Mouse (Mus musculus) limb, embryonic 11.5 days (tissue): ENCODE data around the gene Depdc1b. TPM values are rescaled to one million over a fixed set of nuclear protein-coding genes. Genes with fewer than 3 reads are reported as not detected.

Experiments used
- ATAC-seq: fragments of 200-750 bp; cut with Nextera tagmentation; 2 replicates; pipeline ENCODE4 v1.8.0; 2017; ENCODE audit warnings: low read depth; ENCODE audit not compliant: insufficient number of reproducible peaks, low FRiP score, low TSS enrichment
- DNase-seq: peaks from one replicate; pipeline ENCODE4 v3.0.0-alpha.2; 2015; ENCODE audit warnings: low spot score
- H3K27ac ChIP-seq: fragments of 300-500 bp; sonication (generic); replicated peaks from 2 replicates; pipeline ENCODE4 v1.5.1; 2014; ENCODE audit warnings: low read depth, mild to moderate bottlenecking, low read length
- H3K27me3 ChIP-seq: fragments of 300-500 bp; sonication (generic); 2 replicates; pipeline ENCODE4 v1.6.1; 2014; ENCODE audit warnings: mild to moderate bottlenecking, low read length, mixed read lengths; ENCODE audit not compliant: control insufficient read depth, insufficient read depth
- H3K36me3 ChIP-seq: fragments of 300-500 bp; sonication (generic); 2 replicates; pipeline ENCODE4 v1.6.1; 2014; ENCODE audit warnings: mild to moderate bottlenecking, low read length, moderate library complexity, mixed read lengths; ENCODE audit not compliant: control insufficient read depth, insufficient read depth
- H3K4me1 ChIP-seq: fragments of 300-500 bp; sonication (generic); 2 replicates; pipeline ENCODE4 v1.6.1; 2014; ENCODE audit warnings: low read length, mixed read lengths; ENCODE audit not compliant: control insufficient read depth, insufficient read depth
- H3K4me2 ChIP-seq: fragments of 300-500 bp; sonication (generic); 2 replicates; pipeline ENCODE4 v1.6.1; 2014; ENCODE audit warnings: low read depth, mild to moderate bottlenecking, moderate library complexity; ENCODE audit not compliant: severe bottlenecking
- H3K4me3 ChIP-seq: fragments of 300-500 bp; sonication (generic); 2 replicates; pipeline ENCODE4 v1.5.1; 2014; ENCODE audit warnings: low read depth, low read length
- H3K9ac ChIP-seq: fragments of 300-500 bp; sonication (generic); 2 replicates; pipeline ENCODE4 v1.6.1; 2014; ENCODE audit warnings: mild to moderate bottlenecking, low read length
- H3K9me3 ChIP-seq: fragments of 300-500 bp; sonication (generic); 2 replicates; pipeline ENCODE4 v1.6.1; 2016; ENCODE audit warnings: low read length; ENCODE audit not compliant: control insufficient read depth
- WGBS: fragments of 180-500 bp; shearing (Covaris S2); extraction: QIAGEN DNeasy Blood & Tissue Kit; methylation state at CpG from one replicate; pipeline ENCODE4 v1.1.7; 2014; 5-methylcytosine and 5-hydroxymethylcytosine counted together
- polyA plus RNA-seq: library from polyadenylated mRNA; unstranded; fragments of >200 nt; fragmentation: Nextera tagmentation; extraction: Ambion mirVana; gene quantifications from 2 replicates; pipeline ENCODE4 v1.2.1, GENCODE M21; 2014

Depdc1b gene
- polyA plus RNA-seq, 1 experiment from 2014 or later: 18.9 TPM

- H3K4me2 ChIP-seq: no peak overlapping the region
- H3K36me3 ChIP-seq: no peaks in the 10 kb centered on the region
- H3K27me3 ChIP-seq: no peaks in the 10 kb centered on the region
- no peak overlapping the region for H3K4me3 ChIP-seq
- H3K4me1 ChIP-seq: no peaks in the 10 kb centered on the region
- ATAC-seq (no peak), DNase-seq (no peak)
- H3K27ac ChIP-seq: no peak overlapping the region
- H3K9ac ChIP-seq: no peak overlapping the region
- no peaks in the 10 kb centered on the region for H3K9me3 ChIP-seq
- WGBS: 81% methylated on average over 1 of the region's 1 CpGs
Observed at GRCm38 (mm10) chr13:108418741-108419507, 102.8 kb downstream of the Depdc1b start.

GRCm38 (mm10) chr13:108426322-108426721, 110.2 kb downstream of the Depdc1b start:
- no peak for DNase-seq
- H3K27me3 ChIP-seq: no peaks in the 10 kb centered on the region
- no peak overlapping the region for H3K9ac ChIP-seq
- WGBS: 75% methylated on average over 5 of the region's 5 CpGs
- H3K4me3 ChIP-seq: no peak overlapping the region
- H3K27ac ChIP-seq: no peak overlapping the region
- no peak overlapping the region for H3K4me2 ChIP-seq
- no peak for ATAC-seq
- H3K36me3 ChIP-seq: no peaks in the 10 kb centered on the region
- H3K9me3 ChIP-seq: no peaks in the 10 kb centered on the region
- no peaks in the 10 kb centered on the region for H3K4me1 ChIP-seq

GRCm38 (mm10) chr13:108428809-108429208, 112.7 kb downstream of the Depdc1b start:
- WGBS: 83% methylated on average over 6 of the region's 6 CpGs
- H3K4me1 ChIP-seq: no peaks in the 10 kb centered on the region
- no peaks in the 10 kb centered on the region for H3K36me3 ChIP-seq
- no peaks in the 10 kb centered on the region for H3K27me3 ChIP-seq
- DNase-seq: no peak
- no peak overlapping the region for H3K4me2 ChIP-seq
- no peak for ATAC-seq
- H3K9ac ChIP-seq: no peak overlapping the region
- no peaks in the 10 kb centered on the region for H3K9me3 ChIP-seq
- no peak overlapping the region for H3K4me3 ChIP-seq
- no peak overlapping the region for H3K27ac ChIP-seq

- WGBS: 72% methylated on average over 2 of the region's 2 CpGs
- H3K4me2 ChIP-seq: no peak overlapping the region
- H3K4me3 ChIP-seq: no peak overlapping the region
- H3K4me1 ChIP-seq: no peaks in the 10 kb centered on the region
- ATAC-seq (no peak), DNase-seq (no peak)
- H3K27me3 ChIP-seq: no peaks in the 10 kb centered on the region
- H3K27ac ChIP-seq: no peak overlapping the region
- no peaks in the 10 kb centered on the region for H3K9me3 ChIP-seq
- H3K9ac ChIP-seq: no peak overlapping the region
- no peaks in the 10 kb centered on the region for H3K36me3 ChIP-seq
Observed at GRCm38 (mm10) chr13:108429623-108430022, 113.5 kb downstream of the Depdc1b start.

GRCm38 (mm10) chr13:108431776-108432175, 115.6 kb downstream of the Depdc1b start:
- no peak for ATAC-seq
- DNase-seq: no peak
- H3K9me3 ChIP-seq: no peaks in the 10 kb centered on the region
- no peak overlapping the region for H3K27ac ChIP-seq
- H3K9ac ChIP-seq: no peak overlapping the region
- WGBS: 95% methylated on average over 3 of the region's 3 CpGs
- no peak overlapping the region for H3K4me3 ChIP-seq
- H3K36me3 ChIP-seq: no peaks in the 10 kb centered on the region
- H3K4me2 ChIP-seq: no peak overlapping the region
- no peaks in the 10 kb centered on the region for H3K27me3 ChIP-seq
- H3K4me1 ChIP-seq: no peaks in the 10 kb centered on the region

GRCm38 (mm10) chr13:108435687-108436086, 119.6 kb downstream of the Depdc1b start:
- ATAC-seq (no peak), DNase-seq (no peak)
- no peak overlapping the region for H3K9ac ChIP-seq
- no peaks in the 10 kb centered on the region for H3K36me3 ChIP-seq
- H3K9me3 ChIP-seq: no peaks in the 10 kb centered on the region
- H3K27ac ChIP-seq: no peak overlapping the region
- no peak overlapping the region for H3K4me3 ChIP-seq
- H3K4me1 ChIP-seq: no peaks in the 10 kb centered on the region
- no peaks in the 10 kb centered on the region for H3K27me3 ChIP-seq
- no peak overlapping the region for H3K4me2 ChIP-seq

GRCm38 (mm10) chr13:108437424-108437823, 121.3 kb downstream of the Depdc1b start:
- no peak overlapping the region for H3K27ac ChIP-seq
- WGBS: 94% methylated on average over 2 of the region's 2 CpGs
- DNase-seq: no peak
- H3K4me3 ChIP-seq: no peak overlapping the region
- ATAC-seq: no peak
- no peak overlapping the region for H3K9ac ChIP-seq
- no peaks in the 10 kb centered on the region for H3K4me1 ChIP-seq
- H3K27me3 ChIP-seq: no peaks in the 10 kb centered on the region
- no peaks in the 10 kb centered on the region for H3K9me3 ChIP-seq
- H3K36me3 ChIP-seq: no peaks in the 10 kb centered on the region
- no peak overlapping the region for H3K4me2 ChIP-seq

GRCm38 (mm10) chr13:108439012-108439411, 122.9 kb downstream of the Depdc1b start:
- 78% methylated on average over 1 of the region's 1 CpGs for WGBS
- Histone ChIP-seq H3K9ac (no peak overlapping the region), H3K4me2 (no peak overlapping the region), H3K4me3 (no peak overlapping the region), H3K27me3 (no peaks in the 10 kb centered on the region), H3K27ac (no peak overlapping the region), H3K4me1 (no peaks in the 10 kb centered on the region), H3K36me3 (no peaks in the 10 kb centered on the region), H3K9me3 (no peaks in the 10 kb centered on the region)
- DNase-seq (no peak), ATAC-seq (no peak)
